Mouse (Mus musculus): Measurements from ENCODE around the gene Cyp2d10. TPM values are rescaled to one million over a fixed set of nuclear protein-coding genes. Genes with fewer than 3 reads are reported as not detected.

Cyp2d10 gene
- polyA plus RNA-seq, 1 experiment from 2014 or later = not detected

- ATAC-seq = no peak
- H3K9me3 ChIP-seq (ENCODE audit: control insufficient read depth, low read length) = 0 out of 2 replicates have a peak, but pooled peaks cover 5% of the 10 kb centered on the region
- 86% methylated on average over 3 of the region's 3 CpGs for WGBS
Observed at GRCm38 (mm10) chr15:82435011-82435410, 28.0 kb upstream of the Cyp2d10 start.

DNA sequence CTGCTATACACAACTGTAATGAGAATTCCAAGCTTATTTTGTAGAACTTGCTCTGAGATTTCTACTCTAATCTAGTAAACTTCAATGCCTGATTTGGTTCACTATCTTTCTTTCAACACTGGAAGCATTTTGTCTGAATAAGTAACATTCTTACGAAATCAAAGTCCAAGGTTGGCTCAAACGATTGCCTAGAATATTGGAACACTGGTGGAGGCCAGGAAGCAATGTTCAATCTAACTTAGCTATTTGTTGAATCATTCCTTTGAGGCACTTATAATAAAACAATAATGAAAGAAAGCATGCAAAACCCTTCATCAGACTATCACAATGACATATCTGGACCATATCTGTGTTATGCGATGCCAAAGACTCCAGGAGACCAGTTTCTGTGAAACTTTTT, 27.5 kb upstream of the Cyp2d10 start:
- Histone ChIP-seq H3K27ac (ENCODE audit: low read depth, low read length) (no peak overlapping the region), H3K9me3 (ENCODE audit: control insufficient read depth, low read length) (0 out of 2 replicates have a peak, but pooled peaks cover 5% of the 10 kb centered on the region), H3K4me1 (ENCODE audit: control insufficient read depth, insufficient read depth, low read depth, low read length) (no peaks in the 10 kb centered on the region), H3K36me3 (ENCODE audit: control insufficient read depth, insufficient read depth, low read length) (no peaks in the 10 kb centered on the region), H3K4me2 (ENCODE audit: low read length) (no peak overlapping the region), H3K9ac (ENCODE audit: low read depth, low read length) (no peak overlapping the region), H3K27me3 (replicated peaks; ENCODE audit: control insufficient read depth, insufficient read depth, low read length) (no peaks in the 10 kb centered on the region), H3K4me3 (ENCODE audit: low read length) (no peak overlapping the region)
- ATAC-seq = no peak
- WGBS = 93% methylated on average over 3 of the region's 3 CpGs

More at GRCm38 (mm10) chr15:82435011-82435410, 28.0 kb upstream of the Cyp2d10 start:
- Histone ChIP-seq H3K4me1 (ENCODE audit: control insufficient read depth, insufficient read depth, low read depth, low read length) (no peaks in the 10 kb centered on the region), H3K9ac (ENCODE audit: low read depth, low read length) (no peak overlapping the region), H3K27ac (ENCODE audit: low read depth, low read length) (no peak overlapping the region), H3K4me3 (ENCODE audit: low read length) (no peak overlapping the region), H3K4me2 (ENCODE audit: low read length) (no peak overlapping the region), H3K27me3 (replicated peaks; ENCODE audit: control insufficient read depth, insufficient read depth, low read length) (no peaks in the 10 kb centered on the region), H3K36me3 (ENCODE audit: control insufficient read depth, insufficient read depth, low read length) (no peaks in the 10 kb centered on the region)

DNA sequence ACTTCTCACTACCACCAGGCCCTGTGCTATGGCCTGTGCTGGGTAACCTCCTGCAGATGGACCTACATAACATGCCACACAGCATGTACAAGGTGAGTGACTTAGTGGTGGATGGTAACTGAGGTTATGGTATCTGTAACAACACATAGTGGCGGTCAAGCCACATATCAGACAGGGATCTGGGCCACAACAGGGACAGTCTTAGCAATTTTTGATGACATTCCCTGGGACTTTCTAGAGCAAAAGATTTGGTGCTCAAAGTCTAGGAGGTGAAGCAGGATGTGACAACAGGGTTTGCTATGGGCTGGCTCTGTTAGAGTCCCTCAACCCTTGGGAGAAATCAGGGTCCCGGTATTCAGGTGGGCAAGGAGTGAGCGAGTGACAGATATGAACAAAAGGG, 26.6 kb upstream of the Cyp2d10 start:
- Histone ChIP-seq H3K4me3 (ENCODE audit: low read length) (no peak overlapping the region), H3K4me1 (ENCODE audit: control insufficient read depth, insufficient read depth, low read depth, low read length) (no peaks in the 10 kb centered on the region)
- WGBS = 98% methylated on average over 3 of the region's 3 CpGs

DNA sequence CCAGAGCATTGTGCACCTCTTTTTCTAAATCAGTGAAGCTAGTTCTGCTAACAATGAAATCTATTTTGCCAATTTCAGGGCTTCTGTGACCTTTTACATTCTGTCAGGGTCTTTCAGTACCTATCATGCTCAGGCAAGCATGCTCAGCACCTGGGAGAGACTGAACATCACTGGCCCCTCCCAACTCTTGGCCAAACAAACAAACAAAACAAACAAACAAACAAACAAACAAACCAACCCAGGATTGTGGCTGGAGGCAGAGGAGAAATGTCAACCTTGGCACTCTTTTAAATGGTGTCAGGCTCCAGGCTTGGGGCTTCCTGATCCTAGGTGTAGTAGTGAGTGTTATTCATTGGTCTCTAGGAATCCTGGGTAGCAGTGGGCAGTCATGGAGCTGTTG, 26.1 kb upstream of the Cyp2d10 start, which contains the start of gene Cyp2d9:
Gene Cyp2d9 (plus strand): TSS at position 301 of the 400 bp plus-strand sequence.
- Histone ChIP-seq H3K9me3 (ENCODE audit: control insufficient read depth, low read length) (0 out of 2 replicates have a peak, but pooled peaks cover 5% of the 10 kb centered on the region), H3K27ac (ENCODE audit: low read depth, low read length) (no peak within 1 kb of the TSS), H3K4me1 (ENCODE audit: control insufficient read depth, insufficient read depth, low read depth, low read length) (no peaks in the 10 kb centered on the region), H3K4me3 (ENCODE audit: low read length) (no peak within 1 kb of the TSS), H3K27me3 (replicated peaks; ENCODE audit: control insufficient read depth, insufficient read depth, low read length) (no peaks in the 10 kb centered on the region), H3K9ac (ENCODE audit: low read depth, low read length) (no peak within 1 kb of the TSS), H3K4me2 (ENCODE audit: low read length) (no peak within 1 kb of the TSS), H3K36me3 (ENCODE audit: control insufficient read depth, insufficient read depth, low read length) (no peaks in the 10 kb centered on the region)
- ATAC-seq = no peak

More for the DNA sequence above, 26.6 kb upstream of the Cyp2d10 start:
- ATAC-seq = no peak
- H3K4me2 ChIP-seq (ENCODE audit: low read length) = no peak overlapping the region
- H3K27me3 ChIP-seq (replicated peaks; ENCODE audit: control insufficient read depth, insufficient read depth, low read length) = no peaks in the 10 kb centered on the region
- H3K9ac ChIP-seq (ENCODE audit: low read depth, low read length) = no peak overlapping the region
- no peaks in the 10 kb centered on the region for H3K36me3 ChIP-seq (ENCODE audit: control insufficient read depth, insufficient read depth, low read length)
- 0 out of 2 replicates have a peak, but pooled peaks cover 5% of the 10 kb centered on the region for H3K9me3 ChIP-seq (ENCODE audit: control insufficient read depth, low read length)
- no peak overlapping the region for H3K27ac ChIP-seq (ENCODE audit: low read depth, low read length)

DNA sequence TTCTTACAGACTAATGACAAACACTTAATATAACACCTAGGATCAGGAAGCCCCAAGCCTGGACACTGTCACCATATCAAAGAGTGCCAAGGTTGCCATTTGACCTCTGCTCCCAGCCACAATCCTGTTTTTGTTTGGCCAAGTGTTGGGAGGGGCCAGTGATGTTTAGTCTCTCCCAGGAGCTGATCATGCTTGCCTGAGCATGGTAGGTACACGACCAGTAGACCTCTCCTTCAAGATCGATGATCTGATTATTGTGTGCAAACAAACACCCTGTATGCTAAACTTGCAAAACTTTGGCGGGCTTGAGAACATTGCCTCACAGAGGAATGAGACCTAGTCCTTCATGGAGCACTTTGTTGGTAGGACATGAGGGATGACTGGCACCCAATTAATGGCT, 16.5 kb upstream of the Cyp2d10 start:
- Histone ChIP-seq H3K9ac (ENCODE audit: low read depth, low read length) (no peak overlapping the region), H3K9me3 (ENCODE audit: control insufficient read depth, low read length) (no peaks in the 10 kb centered on the region), H3K27me3 (replicated peaks; ENCODE audit: control insufficient read depth, insufficient read depth, low read length) (no peaks in the 10 kb centered on the region), H3K27ac (ENCODE audit: low read depth, low read length) (no peak overlapping the region), H3K4me3 (ENCODE audit: low read length) (no peak overlapping the region), H3K36me3 (ENCODE audit: control insufficient read depth, insufficient read depth, low read length) (no peaks in the 10 kb centered on the region), H3K4me1 (ENCODE audit: control insufficient read depth, insufficient read depth, low read depth, low read length) (no peaks in the 10 kb centered on the region), H3K4me2 (ENCODE audit: low read length) (no peak overlapping the region)
- 90% methylated on average over 3 of the region's 3 CpGs for WGBS
- no peak for ATAC-seq

DNA sequence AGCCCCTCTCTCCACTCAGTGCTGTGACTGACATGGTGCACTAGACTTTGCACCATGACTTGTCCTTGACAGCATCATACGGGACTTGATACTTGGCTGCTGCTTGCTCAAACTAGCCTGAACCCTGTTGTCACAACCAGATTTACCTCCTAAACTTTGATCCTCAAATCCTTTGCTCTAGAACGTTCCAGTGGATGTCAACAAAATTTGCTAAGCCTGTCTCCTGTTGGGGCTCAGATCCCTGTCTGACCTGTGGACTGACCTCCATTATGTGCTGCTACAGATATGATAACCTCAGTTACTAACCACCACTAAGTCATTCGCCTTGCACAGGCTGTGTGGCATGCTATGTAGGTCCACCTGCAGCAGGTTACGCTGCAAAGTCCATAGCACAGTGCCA, 15.9 kb upstream of the Cyp2d10 start:
- H3K4me3 ChIP-seq (ENCODE audit: low read length) = no peak overlapping the region
- no peaks in the 10 kb centered on the region for H3K4me1 ChIP-seq (ENCODE audit: control insufficient read depth, insufficient read depth, low read depth, low read length)
- no peaks in the 10 kb centered on the region for H3K36me3 ChIP-seq (ENCODE audit: control insufficient read depth, insufficient read depth, low read length)
- H3K4me2 ChIP-seq (ENCODE audit: low read length) = no peak overlapping the region
- 78% methylated on average over 4 of the region's 4 CpGs for WGBS
- H3K27ac ChIP-seq (ENCODE audit: low read depth, low read length) = no peak overlapping the region
- no peak for ATAC-seq
- H3K9me3 ChIP-seq (ENCODE audit: control insufficient read depth, low read length) = no peaks in the 10 kb centered on the region
- no peak overlapping the region for H3K9ac ChIP-seq (ENCODE audit: low read depth, low read length)
- no peaks in the 10 kb centered on the region for H3K27me3 ChIP-seq (replicated peaks; ENCODE audit: control insufficient read depth, insufficient read depth, low read length)

DNA sequence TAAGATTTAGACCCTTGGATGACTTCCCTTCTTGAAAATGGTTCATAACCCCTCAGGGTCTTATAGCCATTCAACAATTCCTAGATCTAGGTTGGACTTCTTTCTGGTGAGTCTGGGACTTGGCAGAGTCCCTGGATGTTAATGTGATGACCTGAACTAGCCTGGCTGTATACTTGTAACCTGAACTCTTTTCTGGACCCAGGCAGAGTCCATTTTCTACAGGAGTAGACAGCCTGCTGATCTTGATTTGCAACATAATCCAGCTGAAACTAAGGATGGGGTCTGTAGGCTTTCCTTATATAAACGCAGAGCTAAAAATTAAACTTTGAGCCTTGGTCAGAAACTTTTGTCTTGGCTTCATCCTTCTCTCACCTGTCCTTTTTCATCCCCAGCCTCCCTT, 11.6 kb upstream of the Cyp2d10 start:
- Histone ChIP-seq H3K9me3 (ENCODE audit: control insufficient read depth, low read length) (no peaks in the 10 kb centered on the region), H3K27me3 (replicated peaks; ENCODE audit: control insufficient read depth, insufficient read depth, low read length) (no peaks in the 10 kb centered on the region), H3K36me3 (ENCODE audit: control insufficient read depth, insufficient read depth, low read length) (no peaks in the 10 kb centered on the region), H3K9ac (ENCODE audit: low read depth, low read length) (no peak overlapping the region), H3K4me1 (ENCODE audit: control insufficient read depth, insufficient read depth, low read depth, low read length) (0 out of 2 replicates have a peak, but pooled peaks cover 2% of the 10 kb centered on the region), H3K4me2 (ENCODE audit: low read length) (no peak overlapping the region), H3K27ac (ENCODE audit: low read depth, low read length) (no peak overlapping the region), H3K4me3 (ENCODE audit: low read length) (no peak overlapping the region)
- 86% methylated on average over 1 of the region's 1 CpGs for WGBS
- ATAC-seq = no peak

GRCm38 (mm10) chr15:82416797-82417789, 10.1 kb upstream of the Cyp2d10 start:
- H3K4me2 ChIP-seq (ENCODE audit: low read length) = peak overlapping the region; percentile 31; the same call in 1 of the 2 replicates
- H3K27ac ChIP-seq (ENCODE audit: low read depth, low read length) = peak overlapping the region; percentile 20; the same call in 1 of the 2 replicates
- peak; percentile 91 for ATAC-seq
- no peak overlapping the region for H3K4me3 ChIP-seq (ENCODE audit: low read length)
- no peaks in the 10 kb centered on the region for H3K36me3 ChIP-seq (ENCODE audit: control insufficient read depth, insufficient read depth, low read length)
- peak overlapping the region; percentile 51 for H3K9ac ChIP-seq (ENCODE audit: low read depth, low read length)
- no peaks in the 10 kb centered on the region for H3K9me3 ChIP-seq (ENCODE audit: control insufficient read depth, low read length)
- WGBS = 16% methylated on average over 15 of the region's 16 CpGs
- H3K27me3 ChIP-seq (replicated peaks; ENCODE audit: control insufficient read depth, insufficient read depth, low read length) = no peaks in the 10 kb centered on the region
- H3K4me1 ChIP-seq (ENCODE audit: control insufficient read depth, insufficient read depth, low read depth, low read length) = 0 out of 2 replicates have a peak, but pooled peaks cover 2% of the 10 kb centered on the region

DNA sequence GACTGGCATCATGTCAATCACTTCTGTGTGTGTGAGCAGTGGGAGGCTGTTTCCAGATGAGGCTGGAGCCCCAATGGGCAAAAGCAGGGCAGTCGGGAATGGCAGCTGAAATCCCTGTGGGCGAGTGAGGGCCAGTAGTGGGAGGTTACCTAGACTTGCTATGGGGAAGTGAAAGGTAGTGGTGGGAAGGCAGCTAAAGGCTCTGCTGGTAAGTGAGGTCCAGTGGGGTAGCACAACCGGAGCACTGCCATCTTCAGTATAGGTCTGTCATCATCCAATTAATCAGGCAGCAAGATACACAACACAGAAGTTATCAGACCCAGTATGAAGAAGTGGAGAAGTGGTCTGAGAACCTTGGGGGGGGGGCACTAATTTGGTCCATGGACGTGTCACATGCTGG, 541 bp upstream of the Cyp2d10 start:
- Histone ChIP-seq H3K4me1 (ENCODE audit: control insufficient read depth, insufficient read depth, low read depth, low read length) (no peaks in the 10 kb centered on the region), H3K27ac (ENCODE audit: low read depth, low read length) (no peak overlapping the region), H3K9me3 (ENCODE audit: control insufficient read depth, low read length) (no peaks in the 10 kb centered on the region), H3K9ac (ENCODE audit: low read depth, low read length) (no peak overlapping the region), H3K27me3 (replicated peaks; ENCODE audit: control insufficient read depth, insufficient read depth, low read length) (no peaks in the 10 kb centered on the region), H3K36me3 (ENCODE audit: control insufficient read depth, insufficient read depth, low read length) (no peaks in the 10 kb centered on the region), H3K4me2 (ENCODE audit: low read length) (no peak overlapping the region), H3K4me3 (ENCODE audit: low read length) (no peak overlapping the region)
- no peak for ATAC-seq
- 80% methylated on average over 4 of the region's 4 CpGs for WGBS
